Mouse (Mus musculus) stomach, postnatal 0 days (tissue): ENCODE measurements at regions not wholly inside any gene's neighbourhood (a gene's known extent, or its start where the extent isn't known, plus 50 kb on each side); places are given as distances from the start of the nearest gene placed in this dataset.

ENCODE experiments used
- CTCF ChIP-seq: IDR thresholded peaks from 2 replicates; pipeline ENCODE4 v1.5.1; 2016; ENCODE audit warnings: antibody characterized with exemption, low read depth, mild to moderate bottlenecking, moderate library complexity
- EP300 ChIP-seq: optimal IDR thresholded peaks from 2 replicates; pipeline ENCODE3; 2016; ENCODE audit warnings: antibody characterized with exemption

DNA sequence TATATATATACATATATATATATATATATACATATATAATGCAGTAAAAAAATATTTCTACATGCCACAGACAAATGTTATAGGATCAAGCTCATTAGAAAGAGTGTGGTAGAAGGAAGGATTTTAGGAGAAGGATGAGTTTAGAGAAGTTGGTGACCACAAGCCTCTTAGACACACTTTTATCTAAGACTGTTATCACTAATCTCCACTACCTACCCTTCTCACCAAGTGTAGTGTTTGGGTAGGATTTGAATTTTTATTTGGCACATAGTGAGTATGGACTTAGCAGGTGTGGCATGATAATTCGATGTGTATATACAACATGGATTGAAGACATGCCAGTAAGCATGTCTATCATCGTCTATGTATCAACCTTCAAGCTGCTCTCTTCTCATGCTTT is 66.0 kb upstream of the Usp24 start:
- TF ChIP-seq CTCF (no peak), EP300 (no peak)
